Mouse (Mus musculus) lung, postnatal 0 days (tissue): ENCODE results near the gene Trpm8. TPM values are rescaled to one million over a fixed set of nuclear protein-coding genes. Genes with fewer than 3 reads are reported as not detected.

Source experiments
- ATAC-seq: fragments of 200-750 bp; cut with Nextera tagmentation; 2 replicates; pipeline ENCODE4 v1.8.0; 2017; ENCODE audit warnings: moderate library complexity
- DNase-seq: peaks from one replicate; pipeline ENCODE4 v3.0.0-alpha.2; 2016; ENCODE audit warnings: low spot score
- H3K27ac ChIP-seq: fragments of 300-500 bp; sonication (generic); 2 replicates; pipeline ENCODE4 v1.5.1; 2014; ENCODE audit warnings: antibody characterized with exemption, mild to moderate bottlenecking, low read length, mixed read lengths
- H3K27me3 ChIP-seq: fragments of 300-500 bp; sonication (generic); replicated peaks from 2 replicates; pipeline ENCODE4 v1.6.1; 2014; ENCODE audit warnings: low read length, mixed read lengths; ENCODE audit not compliant: insufficient read depth
- H3K36me3 ChIP-seq: fragments of 300-500 bp; sonication (generic); 2 replicates; pipeline ENCODE4 v1.6.1; 2014; ENCODE audit warnings: low read length, mixed read lengths; ENCODE audit not compliant: insufficient read depth
- H3K4me1 ChIP-seq: fragments of 300-500 bp; sonication (generic); 2 replicates; pipeline ENCODE4 v1.6.1; 2014; ENCODE audit warnings: antibody characterized with exemption, low read depth, low read length, mixed read lengths; ENCODE audit not compliant: insufficient read depth
- H3K4me2 ChIP-seq: fragments of 300-500 bp; sonication (generic); replicated peaks from 2 replicates; pipeline ENCODE4 v1.6.1; 2014; ENCODE audit warnings: low read depth, mild to moderate bottlenecking, low read length, moderate library complexity, mixed read lengths
- H3K4me3 ChIP-seq: fragments of 300-500 bp; sonication (generic); 2 replicates; pipeline ENCODE4 v1.5.1; 2014; ENCODE audit warnings: low read depth, low read length
- H3K9ac ChIP-seq: fragments of 300-500 bp; sonication (generic); replicated peaks from 2 replicates; pipeline ENCODE4 v1.6.1; 2014; ENCODE audit warnings: low read depth, mild to moderate bottlenecking
- H3K9me3 ChIP-seq: fragments of 300-500 bp; sonication (generic); 2 replicates; pipeline ENCODE4 v1.6.1; 2016; ENCODE audit warnings: low read length, mixed read lengths
- CTCF ChIP-seq: IDR thresholded peaks from 2 replicates; pipeline ENCODE4 v1.5.1; 2016; ENCODE audit warnings: antibody characterized with exemption, mild to moderate bottlenecking
- EP300 ChIP-seq: IDR thresholded peaks from 2 replicates; pipeline ENCODE4 v1.6.1; 2016; ENCODE audit warnings: antibody characterized with exemption, mild to moderate bottlenecking, control low read depth
- WGBS: fragments of 180-500 bp; shearing (Covaris S2); extraction: QIAGEN DNeasy Blood & Tissue Kit; methylation state at CpG from one replicate; pipeline ENCODE4 v1.1.7; 2014; 5-methylcytosine and 5-hydroxymethylcytosine counted together
- polyA plus RNA-seq: library from polyadenylated mRNA; unstranded; fragments of >200 nt; fragmentation: Nextera tagmentation; extraction: Ambion mirVana; gene quantifications from 2 replicates; pipeline ENCODE4 v1.2.1, GENCODE M21; 2015

Gene Trpm8
- polyA plus RNA-seq, 1 experiment from 2014 or later: not detected

- Histone ChIP-seq H3K4me2 (no peak overlapping the region), H3K27ac (no peak overlapping the region), H3K9ac (no peak overlapping the region), H3K4me1 (no peaks in the 10 kb centered on the region), H3K27me3 (no peaks in the 10 kb centered on the region), H3K4me3 (no peak overlapping the region), H3K36me3 (no peaks in the 10 kb centered on the region), H3K9me3 (no peaks in the 10 kb centered on the region)
- 67% methylated on average over 5 of the region's 5 CpGs for WGBS
- DNase-seq (no peak), ATAC-seq (no peak)
- TF ChIP-seq CTCF (no peak), EP300 (no peak)
Observed at GRCm38 (mm10) chr1:88348496-88349005, 71.1 kb downstream of the Trpm8 start.

GRCm38 (mm10) chr1:88350761-88351160 is 73.3 kb downstream of the Trpm8 start:
- ATAC-seq (no peak), DNase-seq (no peak)
- TF ChIP-seq CTCF (no peak), EP300 (no peak)
- no peaks in the 10 kb centered on the region for H3K9me3 ChIP-seq
- H3K4me2 ChIP-seq: no peak overlapping the region
- H3K4me1 ChIP-seq: no peaks in the 10 kb centered on the region
- no peak overlapping the region for H3K4me3 ChIP-seq
- H3K36me3 ChIP-seq: no peaks in the 10 kb centered on the region
- WGBS: 71% methylated on average over 9 of the region's 9 CpGs
- H3K9ac ChIP-seq: no peak overlapping the region
- H3K27me3 ChIP-seq: no peaks in the 10 kb centered on the region
- H3K27ac ChIP-seq: no peak overlapping the region

GRCm38 (mm10) chr1:88355025-88355424 is 77.6 kb downstream of the Trpm8 start:
- H3K4me3 ChIP-seq: no peak overlapping the region
- no peak overlapping the region for H3K4me2 ChIP-seq
- H3K9ac ChIP-seq: no peak overlapping the region
- WGBS: 87% methylated on average over 12 of the region's 12 CpGs
- no peaks in the 10 kb centered on the region for H3K27me3 ChIP-seq
- ATAC-seq (no peak), DNase-seq (no peak)
- H3K9me3 ChIP-seq: no peaks in the 10 kb centered on the region
- no peaks in the 10 kb centered on the region for H3K36me3 ChIP-seq
- no peaks in the 10 kb centered on the region for H3K4me1 ChIP-seq
- TF ChIP-seq EP300 (no peak), CTCF (no peak)
- H3K27ac ChIP-seq: no peak overlapping the region

- Histone ChIP-seq H3K9ac (no peak overlapping the region), H3K9me3 (no peaks in the 10 kb centered on the region), H3K4me3 (no peak overlapping the region), H3K4me2 (no peak overlapping the region), H3K4me1 (no peaks in the 10 kb centered on the region), H3K36me3 (no peaks in the 10 kb centered on the region), H3K27ac (no peak overlapping the region), H3K27me3 (no peaks in the 10 kb centered on the region)
- TF ChIP-seq CTCF (no peak), EP300 (no peak)
- ATAC-seq (no peak), DNase-seq (no peak)
- 83% methylated on average over 3 of the region's 3 CpGs for WGBS
Observed at GRCm38 (mm10) chr1:88355681-88356080, 78.2 kb downstream of the Trpm8 start.

GRCm38 (mm10) chr1:88356616-88357015 is 79.2 kb downstream of the Trpm8 start:
- DNase-seq (no peak), ATAC-seq (no peak)
- H3K27ac ChIP-seq: no peak overlapping the region
- no peak for TF ChIP-seq EP300
- TF ChIP-seq CTCF: no peak
- no peaks in the 10 kb centered on the region for H3K36me3 ChIP-seq
- no peaks in the 10 kb centered on the region for H3K4me1 ChIP-seq
- no peak overlapping the region for H3K9ac ChIP-seq
- no peak overlapping the region for H3K4me2 ChIP-seq
- H3K27me3 ChIP-seq: no peaks in the 10 kb centered on the region
- H3K4me3 ChIP-seq: no peak overlapping the region
- 80% methylated on average over 6 of the region's 6 CpGs for WGBS
- H3K9me3 ChIP-seq: no peaks in the 10 kb centered on the region

- H3K27me3 ChIP-seq: no peaks in the 10 kb centered on the region
- no peak overlapping the region for H3K9ac ChIP-seq
- DNase-seq (peak; percentile 80), ATAC-seq (peak; percentile 65)
- no peak overlapping the region for H3K4me2 ChIP-seq
- H3K9me3 ChIP-seq: no peaks in the 10 kb centered on the region
- H3K4me1 ChIP-seq: no peaks in the 10 kb centered on the region
- WGBS: 52% methylated on average over 6 of the region's 6 CpGs
- H3K27ac ChIP-seq: no peak overlapping the region
- no peak for TF ChIP-seq EP300
- peak; percentile 82 for TF ChIP-seq CTCF
- no peak overlapping the region for H3K4me3 ChIP-seq
- no peaks in the 10 kb centered on the region for H3K36me3 ChIP-seq
Observed at GRCm38 (mm10) chr1:88357458-88358090, 80.1 kb downstream of the Trpm8 start.
